Mouse (Mus musculus): ENCODE results near the gene Gins2.

DNA sequence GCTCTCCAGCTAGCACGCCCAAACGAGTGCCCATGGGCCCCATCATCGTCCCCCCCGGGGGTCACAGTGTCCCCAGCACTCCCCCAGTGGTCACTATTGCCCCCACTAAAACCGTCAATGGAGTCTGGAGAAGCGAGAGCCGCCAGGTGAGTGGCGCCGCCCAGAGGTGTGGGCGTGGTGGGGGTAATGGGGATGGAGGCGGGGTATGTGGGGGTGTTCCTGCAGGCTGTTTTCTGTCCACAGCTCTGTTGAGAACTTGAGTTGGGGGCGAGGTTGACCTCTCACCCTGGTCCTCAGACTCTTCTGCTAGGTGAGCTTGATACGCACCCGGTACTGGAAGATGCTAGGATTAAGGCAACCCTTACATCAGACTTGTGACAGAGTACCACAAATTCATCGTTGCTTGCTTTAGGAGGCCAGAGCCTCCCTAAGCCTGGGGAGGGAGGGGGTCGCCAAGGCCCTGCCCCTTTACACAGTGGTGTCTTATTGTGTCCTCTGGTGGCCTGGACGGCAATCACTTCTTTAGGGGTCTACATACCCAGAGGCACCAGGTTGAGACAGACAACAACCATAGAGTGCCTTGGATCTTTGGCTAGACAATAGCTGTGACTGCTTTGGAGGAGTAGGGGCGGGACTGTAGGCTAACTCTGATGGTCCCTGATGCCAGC lies 26.3 kb downstream of the Gins2 start:
- TF ChIP-seq POLR2A (IDR thresholded peaks at IDR 0.05; ENCODE audit: control insufficient read depth, low read depth, low read length) (no peak), CTCF (IDR thresholded peaks at IDR 0.05; ENCODE audit: control insufficient read depth, insufficient read depth, insufficient replicate concordance, low read depth, low read length) (no peak)

All from testis, adult 2 months (tissue).